Mouse (Mus musculus) right cerebral cortex, postnatal 25 days (tissue): Measurements from ENCODE around the gene Trib2.
A peak's percentile ranks its signal among the peaks of the same experiment; 100 is the strongest.

Experiments used
- DNase-seq: peaks from one replicate; pipeline ENCODE4 v3.0.0; 2022

The Trib2 gene

GRCm38 (mm10) chr12:15760684-15761083, 56.0 kb downstream of the Trib2 start:
- DNase-seq: peak; percentile 10

- peak; percentile 59 for DNase-seq
Observed at GRCm38 (mm10) chr12:15758866-15759265, 57.9 kb downstream of the Trib2 start.

GRCm38 (mm10) chr12:15757351-15757750, 59.4 kb downstream of the Trib2 start:
- DNase-seq: no peak

- DNase-seq: no peak
Observed at GRCm38 (mm10) chr12:15755030-15755690, 61.6 kb downstream of the Trib2 start.

- DNase-seq: no peak
Observed at GRCm38 (mm10) chr12:15754602-15755001, 62.1 kb downstream of the Trib2 start.

GRCm38 (mm10) chr12:15749646-15750195, 67.0 kb downstream of the Trib2 start:
- DNase-seq: no peak

GRCm38 (mm10) chr12:15745752-15746151, 71.0 kb downstream of the Trib2 start:
- no peak for DNase-seq
